Mouse (Mus musculus): Measurements from ENCODE around the gene Vat1l. TPM values are rescaled to one million over a fixed set of nuclear protein-coding genes. Genes with fewer than 3 reads are reported as not detected.

Gene Vat1l
- polyA plus RNA-seq, 1 experiment from 2014 or later: 2.5 TPM

DNA sequence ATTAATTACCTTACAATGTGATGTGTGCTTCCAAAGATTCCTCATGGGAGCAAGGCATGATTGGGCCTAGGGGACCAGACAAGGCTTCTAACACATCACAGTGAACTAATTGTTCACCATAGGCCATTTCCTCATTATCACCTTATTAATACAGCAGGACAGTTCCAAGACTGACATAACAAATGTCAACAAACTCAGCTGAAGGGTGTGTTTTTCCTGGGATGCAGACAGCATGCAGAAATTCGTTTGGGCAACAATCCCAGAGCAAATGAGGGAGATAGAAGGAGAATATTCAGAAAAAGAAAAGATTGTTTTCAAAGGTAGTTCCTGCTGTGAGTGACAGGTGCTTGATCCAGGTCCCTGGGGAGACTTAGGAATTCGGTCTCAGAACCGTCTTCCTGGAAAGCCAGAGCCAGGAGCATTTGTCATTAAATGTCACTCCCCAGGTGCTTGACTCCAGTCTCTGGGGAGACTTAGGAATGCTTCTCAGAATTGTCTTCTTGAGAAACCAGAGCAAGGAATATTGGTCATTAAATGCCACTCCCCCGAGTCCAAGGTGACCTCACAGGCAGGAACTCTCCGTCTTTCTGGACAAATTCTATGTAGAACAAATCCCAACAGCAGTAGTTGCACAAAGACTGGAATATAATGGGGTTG is 109.4 kb downstream of the Vat1l start:
- Histone ChIP-seq H3K4me2 (ENCODE audit: low read length) (no peak overlapping the region), H3K36me3 (ENCODE audit: control insufficient read depth, insufficient read depth, low read length) (no peaks in the 10 kb centered on the region), H3K9ac (ENCODE audit: low read length) (no peak overlapping the region), H3K27me3 (replicated peaks; ENCODE audit: control insufficient read depth, insufficient read depth, low read length) (no peaks in the 10 kb centered on the region), H3K9me3 (ENCODE audit: control insufficient read depth, low read length) (no peaks in the 10 kb centered on the region), H3K27ac (ENCODE audit: low read depth) (no peak overlapping the region), H3K4me3 (ENCODE audit: low read depth, low read length) (no peak overlapping the region), H3K4me1 (replicated peaks; ENCODE audit: control insufficient read depth, insufficient read depth, low read length) (no peaks in the 10 kb centered on the region)
- 38% methylated on average over 5 of the region's 5 CpGs for WGBS
- ATAC-seq (replicated peaks; ENCODE audit: low FRiP score, low TSS enrichment, low read depth): no peak
- no peak for DNase-seq (ENCODE audit: low spot score)

DNA sequence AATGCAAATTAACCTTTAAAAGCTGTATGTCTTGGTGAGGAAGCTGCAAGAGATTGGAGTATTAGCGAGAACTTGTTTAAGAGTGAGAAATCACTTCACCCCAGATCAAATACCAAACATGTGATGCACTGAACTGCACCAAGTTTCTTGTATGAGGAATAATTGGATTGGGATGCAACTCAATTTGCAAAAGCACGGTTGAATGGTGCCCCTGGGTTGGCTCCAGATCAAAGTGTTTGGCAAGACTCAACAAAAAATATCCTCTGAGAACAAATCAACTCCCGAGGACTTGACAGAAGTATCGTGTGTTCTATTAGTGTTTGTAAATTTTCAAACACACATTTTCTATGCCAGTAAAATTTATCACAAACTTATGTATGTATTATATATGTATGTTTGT is 112.7 kb downstream of the Vat1l start:
- Histone ChIP-seq H3K9ac (ENCODE audit: low read length) (no peak overlapping the region), H3K4me3 (ENCODE audit: low read depth, low read length) (no peak overlapping the region), H3K9me3 (ENCODE audit: control insufficient read depth, low read length) (no peaks in the 10 kb centered on the region), H3K4me1 (replicated peaks; ENCODE audit: control insufficient read depth, insufficient read depth, low read length) (no peaks in the 10 kb centered on the region), H3K4me2 (ENCODE audit: low read length) (no peak overlapping the region), H3K27me3 (replicated peaks; ENCODE audit: control insufficient read depth, insufficient read depth, low read length) (no peaks in the 10 kb centered on the region), H3K27ac (ENCODE audit: low read depth) (no peak overlapping the region), H3K36me3 (ENCODE audit: control insufficient read depth, insufficient read depth, low read length) (no peaks in the 10 kb centered on the region)
- WGBS: 86% methylated on average over 4 of the region's 4 CpGs
- no peak for DNase-seq (ENCODE audit: low spot score)
- no peak for ATAC-seq (replicated peaks; ENCODE audit: low FRiP score, low TSS enrichment, low read depth)

DNA sequence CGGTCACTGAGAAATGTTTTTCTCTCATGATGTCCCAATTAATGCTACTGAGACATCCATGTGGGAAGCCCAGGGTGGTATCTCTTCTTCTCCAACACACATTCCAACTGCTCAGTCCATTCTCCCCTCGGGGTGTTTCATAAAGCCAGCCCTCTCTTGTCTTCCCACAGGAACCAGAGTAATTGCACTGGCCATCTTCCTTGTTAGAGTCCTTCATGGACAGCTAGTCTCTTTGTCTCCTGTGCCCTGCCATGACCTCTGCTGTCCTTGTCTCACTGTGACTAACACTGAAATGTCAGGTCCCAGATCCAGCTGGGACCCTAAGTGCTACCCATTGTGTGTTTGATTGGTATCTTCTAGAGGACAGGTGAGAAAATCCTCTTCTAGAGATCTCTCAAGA is 116.7 kb downstream of the Vat1l start:
- Histone ChIP-seq H3K4me1 (replicated peaks; ENCODE audit: control insufficient read depth, insufficient read depth, low read length) (no peaks in the 10 kb centered on the region), H3K9me3 (ENCODE audit: control insufficient read depth, low read length) (no peaks in the 10 kb centered on the region), H3K27me3 (replicated peaks; ENCODE audit: control insufficient read depth, insufficient read depth, low read length) (no peaks in the 10 kb centered on the region), H3K27ac (ENCODE audit: low read depth) (no peak overlapping the region), H3K4me3 (ENCODE audit: low read depth, low read length) (no peak overlapping the region), H3K9ac (ENCODE audit: low read length) (no peak overlapping the region), H3K36me3 (ENCODE audit: control insufficient read depth, insufficient read depth, low read length) (no peaks in the 10 kb centered on the region), H3K4me2 (ENCODE audit: low read length) (no peak overlapping the region)
- no peak for DNase-seq (ENCODE audit: low spot score)
- no peak for ATAC-seq (replicated peaks; ENCODE audit: low FRiP score, low TSS enrichment, low read depth)
- WGBS: 84% methylated on average over 2 of the region's 2 CpGs

DNA sequence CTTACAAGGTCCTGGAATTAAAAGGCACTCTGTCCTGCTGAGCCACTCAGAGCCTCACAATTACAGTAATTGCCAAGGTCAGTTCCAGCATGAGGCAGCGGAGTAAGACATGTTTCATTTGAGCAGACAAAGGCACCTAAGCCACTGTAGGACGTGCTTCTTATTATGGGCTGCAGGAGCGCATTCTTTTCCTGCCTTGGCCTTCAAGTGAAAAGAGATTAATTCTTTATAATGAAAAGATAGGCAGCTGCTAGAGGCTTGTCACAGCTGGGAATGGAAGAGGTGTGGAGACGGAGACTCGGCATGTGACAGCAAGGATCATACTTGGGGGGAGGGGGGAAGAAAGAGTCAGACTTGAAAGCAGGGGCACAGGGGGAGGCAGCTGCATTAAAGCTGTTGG is 126.5 kb downstream of the Vat1l start:
- H3K4me3 ChIP-seq (ENCODE audit: low read depth, low read length): no peak overlapping the region
- H3K27ac ChIP-seq (ENCODE audit: low read depth): no peak overlapping the region
- no peaks in the 10 kb centered on the region for H3K4me1 ChIP-seq (replicated peaks; ENCODE audit: control insufficient read depth, insufficient read depth, low read length)
- H3K4me2 ChIP-seq (ENCODE audit: low read length): no peak overlapping the region
- no peaks in the 10 kb centered on the region for H3K36me3 ChIP-seq (ENCODE audit: control insufficient read depth, insufficient read depth, low read length)
- H3K9me3 ChIP-seq (ENCODE audit: control insufficient read depth, low read length): peaks cover 3% of the 10 kb centered on the region; the same call in 1 of the 2 replicates
- no peak for ATAC-seq (replicated peaks; ENCODE audit: low FRiP score, low TSS enrichment, low read depth)
- no peak overlapping the region for H3K9ac ChIP-seq (ENCODE audit: low read length)
- DNase-seq (ENCODE audit: low spot score): no peak
- H3K27me3 ChIP-seq (replicated peaks; ENCODE audit: control insufficient read depth, insufficient read depth, low read length): no peaks in the 10 kb centered on the region
- WGBS: 81% methylated on average over 5 of the region's 5 CpGs

DNA sequence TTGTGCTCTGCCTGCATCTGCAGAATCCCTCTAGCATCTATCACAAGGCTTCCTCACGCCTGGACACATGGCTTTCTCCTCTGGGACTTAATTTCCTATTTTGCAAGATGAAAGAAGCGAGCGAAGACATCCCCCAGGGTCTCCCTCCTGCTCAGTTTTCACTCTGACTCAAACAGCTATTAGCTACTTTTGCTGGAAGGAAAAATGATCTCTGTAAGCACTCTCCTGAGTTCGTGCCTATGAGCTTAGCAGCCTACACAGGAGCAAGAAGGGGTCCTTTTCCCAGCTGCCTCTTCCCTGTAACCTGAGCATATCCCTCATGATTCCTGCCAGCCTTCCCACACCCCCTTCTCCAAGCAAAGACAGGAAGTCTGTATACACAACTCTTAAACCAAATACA is 127.5 kb downstream of the Vat1l start:
- DNase-seq (ENCODE audit: low spot score): no peak
- Histone ChIP-seq H3K4me2 (ENCODE audit: low read length) (no peak overlapping the region), H3K27me3 (replicated peaks; ENCODE audit: control insufficient read depth, insufficient read depth, low read length) (no peaks in the 10 kb centered on the region)

DNA sequence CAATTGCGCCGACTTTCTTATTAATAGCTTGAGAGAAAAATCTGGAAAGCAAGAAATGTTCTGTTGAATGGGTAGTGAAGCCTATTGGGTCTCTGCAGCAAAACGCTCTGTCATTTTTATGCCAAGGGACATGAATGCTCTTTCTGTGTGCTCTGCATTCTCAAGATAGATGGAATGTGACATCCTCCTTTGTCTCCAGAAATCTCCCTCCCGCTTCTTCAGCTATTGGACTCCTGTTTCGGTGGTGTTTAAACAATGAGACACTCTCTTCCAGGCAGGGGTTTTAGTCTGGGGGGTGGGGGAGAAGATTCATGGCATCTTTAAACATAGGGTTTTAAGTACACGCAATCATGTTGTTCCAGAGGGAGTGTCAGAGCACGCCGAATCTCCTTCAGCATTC is 130.3 kb downstream of the Vat1l start:
- H3K27me3 ChIP-seq (replicated peaks; ENCODE audit: control insufficient read depth, insufficient read depth, low read length): no peaks in the 10 kb centered on the region
- no peak for DNase-seq (ENCODE audit: low spot score)
- H3K4me2 ChIP-seq (ENCODE audit: low read length): no peak overlapping the region
- no peaks in the 10 kb centered on the region for H3K4me1 ChIP-seq (replicated peaks; ENCODE audit: control insufficient read depth, insufficient read depth, low read length)
- no peaks in the 10 kb centered on the region for H3K9me3 ChIP-seq (ENCODE audit: control insufficient read depth, low read length)
- no peaks in the 10 kb centered on the region for H3K36me3 ChIP-seq (ENCODE audit: control insufficient read depth, insufficient read depth, low read length)
- WGBS: 60% methylated on average over 8 of the region's 8 CpGs
- no peak for ATAC-seq (replicated peaks; ENCODE audit: low FRiP score, low TSS enrichment, low read depth)
- no peak overlapping the region for H3K4me3 ChIP-seq (ENCODE audit: low read depth, low read length)
- H3K9ac ChIP-seq (ENCODE audit: low read length): no peak overlapping the region
- no peak overlapping the region for H3K27ac ChIP-seq (ENCODE audit: low read depth)

More for the DNA sequence above, 127.5 kb downstream of the Vat1l start:
- ATAC-seq (replicated peaks; ENCODE audit: low FRiP score, low TSS enrichment, low read depth): no peak
- no peak overlapping the region for H3K4me3 ChIP-seq (ENCODE audit: low read depth, low read length)
- H3K36me3 ChIP-seq (ENCODE audit: control insufficient read depth, insufficient read depth, low read length): no peaks in the 10 kb centered on the region
- no peak overlapping the region for H3K9ac ChIP-seq (ENCODE audit: low read length)
- no peaks in the 10 kb centered on the region for H3K4me1 ChIP-seq (replicated peaks; ENCODE audit: control insufficient read depth, insufficient read depth, low read length)
- 47% methylated on average over 4 of the region's 4 CpGs for WGBS
- peaks cover 3% of the 10 kb centered on the region; the same call in 1 of the 2 replicates for H3K9me3 ChIP-seq (ENCODE audit: control insufficient read depth, low read length)
- no peak overlapping the region for H3K27ac ChIP-seq (ENCODE audit: low read depth)

DNA sequence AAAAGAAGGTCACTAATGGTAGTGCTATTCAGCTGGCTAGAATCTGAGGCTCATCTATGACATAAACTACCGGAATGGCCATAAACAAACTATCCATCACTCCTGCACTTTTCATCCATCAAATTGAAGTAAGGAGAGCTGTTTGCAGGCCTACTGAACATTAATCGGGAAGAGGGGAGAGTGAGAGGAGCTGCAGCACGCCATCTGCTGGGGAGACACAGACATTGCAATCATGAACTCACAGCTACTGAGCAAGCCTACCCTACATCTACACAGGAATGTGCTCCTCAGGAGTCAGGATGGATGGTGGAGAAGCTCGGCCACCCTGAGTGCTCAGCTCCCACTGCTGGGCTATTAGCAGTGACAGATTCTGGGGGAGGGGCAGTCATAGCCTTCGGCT is 136.9 kb downstream of the Vat1l start:
- DNase-seq (ENCODE audit: low spot score): no peak
- Histone ChIP-seq H3K27me3 (replicated peaks; ENCODE audit: control insufficient read depth, insufficient read depth, low read length) (no peaks in the 10 kb centered on the region), H3K27ac (ENCODE audit: low read depth) (no peak overlapping the region), H3K9me3 (ENCODE audit: control insufficient read depth, low read length) (no peaks in the 10 kb centered on the region), H3K9ac (ENCODE audit: low read length) (no peak overlapping the region), H3K4me3 (ENCODE audit: low read depth, low read length) (no peak overlapping the region), H3K36me3 (ENCODE audit: control insufficient read depth, insufficient read depth, low read length) (no peaks in the 10 kb centered on the region), H3K4me2 (ENCODE audit: low read length) (no peak overlapping the region), H3K4me1 (replicated peaks; ENCODE audit: control insufficient read depth, insufficient read depth, low read length) (no peaks in the 10 kb centered on the region)
- 63% methylated on average over 5 of the region's 5 CpGs for WGBS
- ATAC-seq (replicated peaks; ENCODE audit: low FRiP score, low TSS enrichment, low read depth): no peak

DNA sequence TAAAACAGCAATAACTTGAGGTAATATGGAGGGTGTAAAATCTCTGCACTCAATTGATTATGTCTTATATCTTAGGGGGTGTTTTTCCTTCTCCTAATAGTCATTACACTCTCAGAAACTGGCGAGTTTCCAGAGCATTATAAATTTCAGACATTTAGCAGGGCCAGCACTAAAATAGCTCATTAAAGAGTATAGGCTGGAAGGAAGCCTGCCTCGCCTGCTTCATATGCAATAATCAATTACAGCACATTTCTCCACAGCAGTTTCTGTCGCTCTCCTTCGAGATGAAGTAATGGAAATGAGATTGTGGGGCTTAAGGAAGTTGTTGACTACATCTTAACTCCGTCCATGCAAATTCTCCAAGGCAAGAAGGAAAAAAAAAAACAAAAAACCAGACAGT is 139.4 kb downstream of the Vat1l start:
- no peak overlapping the region for H3K27ac ChIP-seq (ENCODE audit: low read depth)
- H3K9me3 ChIP-seq (ENCODE audit: control insufficient read depth, low read length): no peaks in the 10 kb centered on the region
- no peak overlapping the region for H3K4me2 ChIP-seq (ENCODE audit: low read length)
- no peak overlapping the region for H3K9ac ChIP-seq (ENCODE audit: low read length)
- ATAC-seq (replicated peaks; ENCODE audit: low FRiP score, low TSS enrichment, low read depth) (no peak), DNase-seq (ENCODE audit: low spot score) (no peak)
- 48% methylated on average over 5 of the region's 5 CpGs for WGBS
- no peaks in the 10 kb centered on the region for H3K27me3 ChIP-seq (replicated peaks; ENCODE audit: control insufficient read depth, insufficient read depth, low read length)
- H3K36me3 ChIP-seq (ENCODE audit: control insufficient read depth, insufficient read depth, low read length): no peaks in the 10 kb centered on the region
- no peaks in the 10 kb centered on the region for H3K4me1 ChIP-seq (replicated peaks; ENCODE audit: control insufficient read depth, insufficient read depth, low read length)
- H3K4me3 ChIP-seq (ENCODE audit: low read depth, low read length): no peak overlapping the region

DNA sequence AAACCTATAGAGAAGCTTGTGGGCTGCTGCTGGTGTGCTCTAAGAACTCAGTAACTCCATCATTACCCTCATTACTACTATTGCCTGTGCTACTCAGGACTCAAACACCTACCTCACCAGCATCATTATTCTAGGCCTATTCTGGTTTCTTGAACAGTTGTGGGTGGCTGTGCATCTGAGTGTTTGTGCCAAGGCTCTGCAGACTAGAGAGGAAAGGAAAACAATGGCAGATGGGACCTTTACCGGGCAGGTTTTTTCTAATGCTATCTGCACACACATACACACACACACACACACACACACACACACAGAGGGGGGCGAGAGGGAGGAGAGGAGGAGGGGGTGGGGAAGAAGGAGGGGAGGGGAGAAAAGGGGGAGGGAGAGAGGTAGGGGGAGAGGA is 140.6 kb downstream of the Vat1l start:
- no peak for ATAC-seq (replicated peaks; ENCODE audit: low FRiP score, low TSS enrichment, low read depth)
- 69% methylated on average over 2 of the region's 2 CpGs for WGBS
- Histone ChIP-seq H3K36me3 (ENCODE audit: control insufficient read depth, insufficient read depth, low read length) (no peaks in the 10 kb centered on the region), H3K9ac (ENCODE audit: low read length) (no peak overlapping the region), H3K4me2 (ENCODE audit: low read length) (no peak overlapping the region), H3K4me3 (ENCODE audit: low read depth, low read length) (no peak overlapping the region), H3K9me3 (ENCODE audit: control insufficient read depth, low read length) (no peaks in the 10 kb centered on the region), H3K27ac (ENCODE audit: low read depth) (no peak overlapping the region), H3K4me1 (replicated peaks; ENCODE audit: control insufficient read depth, insufficient read depth, low read length) (no peaks in the 10 kb centered on the region), H3K27me3 (replicated peaks; ENCODE audit: control insufficient read depth, insufficient read depth, low read length) (no peaks in the 10 kb centered on the region)
- DNase-seq (ENCODE audit: low spot score): no peak
